Mouse (Mus musculus) lung, adult 2 months (tissue): ENCODE data around the gene Bnc1.

Source experiments
- CTCF ChIP-seq: fragments of 200-500 bp; IDR thresholded peaks from 2 replicates; pipeline ENCODE4 v1.5.1; 2011; ENCODE audit warnings: mild to moderate bottlenecking, low read length, control low read depth; ENCODE audit not compliant: insufficient read depth
- POLR2A ChIP-seq: fragments of 200-500 bp; IDR thresholded peaks from 2 replicates; pipeline ENCODE4 v1.6.1; 2011; ENCODE audit warnings: low read depth, mild to moderate bottlenecking, control low read depth, low read length, borderline replicate concordance; ENCODE audit errors: extremely low read depth

GRCm38 (mm10) chr7:81921379-81921952 is 70.6 kb downstream of the Bnc1 start:
- no peak for TF ChIP-seq POLR2A
- TF ChIP-seq CTCF, result no peak
